Comparison of ENCODE assay signal across 8 mouse cellular contexts in genomic region chr9:21615617-21616231, GRCm38 (mm10). TPM values are rescaled to one million over a fixed set of nuclear protein-coding genes. Genes with fewer than 3 reads are reported as not detected.
A peak's percentile ranks its signal among the peaks of the same experiment; 100 is the strongest.
DNase-seq lines count a peak whose midpoint lies in the region; ATAC-seq lines count a peak whose summit lies in the region.

Gene Smarca4 (plus strand): TSS chr9:21616169.

- peak within 1 kb of the TSS; percentile 63 for H3K4me3 ChIP-seq in hindbrain, embryonic 12.5 days

- peak within 1 kb of the TSS; percentile 97 for H3K27ac ChIP-seq in hindbrain, embryonic 12.5 days

- H3K27me3 ChIP-seq in hindbrain, embryonic 12.5 days, result no peaks in the 10 kb centered on the region

- peaks cover 25% of the 10 kb centered on the region for H3K4me1 ChIP-seq in hindbrain, embryonic 12.5 days

- ATAC-seq in hindbrain, embryonic 12.5 days (ENCODE audit: low FRiP score), result peak; percentile 96

- H3K9ac ChIP-seq in hindbrain, embryonic 12.5 days, result peak within 1 kb of the TSS; percentile 87

- under 1% methylated on average over 45 of the region's 45 CpGs for WGBS in hindbrain, embryonic 12.5 days

- H3K36me3 ChIP-seq in hindbrain, embryonic 12.5 days, result peaks cover 3% of the 10 kb centered on the region; the same call in 1 of the 2 replicates

- DNase-seq in NIH3T3 (ENCODE audit: low read depth), result peak; percentile 99
- peak; percentile 100 for DNase-seq in cerebellum, postnatal 10 days
- peak; percentile 100 for DNase-seq in frontal cortex, postnatal 10 days (ENCODE audit: low spot score in 2 of 2)
- DNase-seq in layer of hippocampus, postnatal 14 days (ENCODE audit: low spot score in 2 of 2), result peak; percentile 99 to 100
- DNase-seq in lung, postnatal 14 days, result peak; percentile 99
- DNase-seq in retina, adult 2 months (ENCODE audit: low read depth, low spot score), result peak; percentile 99
- peak; percentile 99 to 100 for DNase-seq in thymus, postnatal 36 days

- H3K4me2 ChIP-seq in hindbrain, embryonic 12.5 days (replicated peaks), result peak within 1 kb of the TSS; percentile 70

- no peaks in the 10 kb centered on the region for H3K9me3 ChIP-seq in hindbrain, embryonic 12.5 days (replicated peaks)

RNA-seq across cellular contexts. Expression of gene Smarca4, which starts in this region (rescaled TPM):
- polyA plus RNA-seq in hindbrain, embryonic 12.5 days (2016; fragmentation: Nextera tagmentation; extraction: Ambion mirVana), result 173 and 181 TPM in 2 replicates
- 100 to 1,000 TPM; 121 to 123 TPM for total RNA-seq in layer of hippocampus, postnatal 14 days (2021)

Comparison
In these comparisons a context has a peak if more than half of its experiments do, and no peak if none do; other contexts are left out.
1. Peak in every context shown above with its lines: DNase-seq, ATAC-seq, H3K4me3 ChIP-seq and H3K27ac ChIP-seq.